Mouse (Mus musculus): ENCODE data around the gene Klhl22. TPM values are rescaled to one million over a fixed set of nuclear protein-coding genes. Genes with fewer than 3 reads are reported as not detected.

The Klhl22 gene
- polyA plus RNA-seq, 1 experiment: 107 TPM

- peak overlapping the region; percentile 0 for H3ac ChIP-seq (ENCODE audit: control insufficient read depth, insufficient read length)
- no peaks in the 10 kb centered on the region for H3K79me2 ChIP-seq (ENCODE audit: control insufficient read depth, insufficient read depth)
- H3K36me3 ChIP-seq (ENCODE audit: control insufficient read depth, insufficient read depth): no peaks in the 10 kb centered on the region
- no peaks in the 10 kb centered on the region for H3K27me3 ChIP-seq (ENCODE audit: control insufficient read depth, insufficient read depth, insufficient read length)
- no peak overlapping the region for H3K4me3 ChIP-seq
- TF ChIP-seq SRF (IDR thresholded peaks at IDR 0.05; ENCODE audit: control insufficient read depth, insufficient read length, low read depth) (no peak), CEBPB (IDR thresholded peaks at IDR 0.05; ENCODE audit: insufficient read depth, poor library complexity, severe bottlenecking) (0 out of 2 replicates have a peak, but pooled peaks have one; percentile 52), MYOG (IDR thresholded peaks at IDR 0.05; ENCODE audit: control insufficient read depth in 1 of 3, insufficient read depth in 1 of 3, insufficient read length in 2 of 3, low read depth in 2 of 3) (peak in 1 of 3 experiments; percentile 38), MYOD1 (IDR thresholded peaks at IDR 0.05; ENCODE audit: control insufficient read depth in 1 of 3, insufficient read length in 2 of 3, low read depth in 2 of 3) (peak in 1 of 3 experiments; percentile 38)
- peak overlapping the region; percentile 54 for H3K4me2 ChIP-seq (ENCODE audit: low read depth)
These were observed 56.3 kb downstream of the Klhl22 start for GRCm38 (mm10) chr16:17815411-17816402.

GRCm38 (mm10) chr16:17816528-17816927 is 57.1 kb downstream of the Klhl22 start:
- Histone ChIP-seq H3K4me3 (no peak overlapping the region), H3K36me3 (ENCODE audit: control insufficient read depth, insufficient read depth) (no peaks in the 10 kb centered on the region), H3K27me3 (ENCODE audit: control insufficient read depth, insufficient read depth, insufficient read length) (no peaks in the 10 kb centered on the region), H3K79me2 (ENCODE audit: control insufficient read depth, insufficient read depth) (no peaks in the 10 kb centered on the region), H3K4me2 (ENCODE audit: low read depth) (no peak overlapping the region), H3ac (ENCODE audit: control insufficient read depth, insufficient read length) (no peak overlapping the region)
- no peak for TF ChIP-seq MYOG (IDR thresholded peaks at IDR 0.05; ENCODE audit: control insufficient read depth in 1 of 3, insufficient read depth in 1 of 3, insufficient read length in 2 of 3, low read depth in 2 of 3)
- TF ChIP-seq USF1 (IDR thresholded peaks at IDR 0.05; ENCODE audit: low read depth): no peak
- TF ChIP-seq SRF (IDR thresholded peaks at IDR 0.05; ENCODE audit: control insufficient read depth, insufficient read length, low read depth): no peak

- no peak for TF ChIP-seq CEBPB (IDR thresholded peaks at IDR 0.05; ENCODE audit: insufficient read depth, poor library complexity, severe bottlenecking)
- TF ChIP-seq MYOG (IDR thresholded peaks at IDR 0.05; ENCODE audit: control insufficient read depth in 1 of 3, insufficient read depth in 1 of 3, insufficient read length in 2 of 3, low read depth in 2 of 3): no peak
- no peak for TF ChIP-seq TCF12 (IDR thresholded peaks at IDR 0.05; ENCODE audit: insufficient read depth, poor library complexity, severe bottlenecking)
- no peak for TF ChIP-seq SRF (IDR thresholded peaks at IDR 0.05; ENCODE audit: control insufficient read depth, insufficient read length, low read depth)
- TF ChIP-seq USF1 (IDR thresholded peaks at IDR 0.05; ENCODE audit: low read depth): no peak
- no peak for TF ChIP-seq POLR2A (IDR thresholded peaks at IDR 0.05; ENCODE audit: insufficient read length, low read depth)
- TF ChIP-seq POLR2AphosphoS2 (IDR thresholded peaks at IDR 0.05; ENCODE audit: insufficient read length, low read depth): no peak
- no peak for TF ChIP-seq REST (IDR thresholded peaks at IDR 0.05; ENCODE audit: insufficient read depth, insufficient read length)
- TF ChIP-seq MYOD1 (IDR thresholded peaks at IDR 0.05; ENCODE audit: control insufficient read depth in 1 of 3, insufficient read length in 2 of 3, low read depth in 2 of 3): no peak
- TF ChIP-seq MAX (IDR thresholded peaks at IDR 0.05; ENCODE audit: low read depth): no peak
- no peak for TF ChIP-seq TCF3 (IDR thresholded peaks at IDR 0.05; ENCODE audit: insufficient read length, low read depth)
- Histone ChIP-seq H3K4me3 (no peak overlapping the region), H3ac (ENCODE audit: control insufficient read depth, insufficient read length) (no peak overlapping the region), H3K4me2 (ENCODE audit: low read depth) (no peak overlapping the region), H3K27me3 (ENCODE audit: control insufficient read depth, insufficient read depth, insufficient read length) (peaks cover 31% of the 10 kb centered on the region), H3K36me3 (ENCODE audit: control insufficient read depth, insufficient read depth) (no peaks in the 10 kb centered on the region), H3K79me2 (ENCODE audit: control insufficient read depth, insufficient read depth) (no peaks in the 10 kb centered on the region)
These were observed 67.1 kb downstream of the Klhl22 start for GRCm38 (mm10) chr16:17826500-17826899.

- Histone ChIP-seq H3K4me3 (no peak overlapping the region), H3ac (ENCODE audit: control insufficient read depth, insufficient read length) (no peak overlapping the region), H3K27me3 (ENCODE audit: control insufficient read depth, insufficient read depth, insufficient read length) (peaks cover 44% of the 10 kb centered on the region), H3K79me2 (ENCODE audit: control insufficient read depth, insufficient read depth) (no peaks in the 10 kb centered on the region), H3K4me2 (ENCODE audit: low read depth) (no peak overlapping the region), H3K36me3 (ENCODE audit: control insufficient read depth, insufficient read depth) (no peaks in the 10 kb centered on the region)
- no peak for TF ChIP-seq E2F4 (IDR thresholded peaks at IDR 0.05; ENCODE audit: insufficient read depth)
- no peak for TF ChIP-seq MYOD1 (IDR thresholded peaks at IDR 0.05; ENCODE audit: control insufficient read depth in 1 of 3, insufficient read length in 2 of 3, low read depth in 2 of 3)
- no peak for TF ChIP-seq POLR2AphosphoS2 (IDR thresholded peaks at IDR 0.05; ENCODE audit: insufficient read length, low read depth)
- TF ChIP-seq REST (IDR thresholded peaks at IDR 0.05; ENCODE audit: insufficient read depth, insufficient read length): no peak
- no peak for TF ChIP-seq MYOG (IDR thresholded peaks at IDR 0.05; ENCODE audit: control insufficient read depth in 1 of 3, insufficient read depth in 1 of 3, insufficient read length in 2 of 3, low read depth in 2 of 3)
- TF ChIP-seq TCF3 (IDR thresholded peaks at IDR 0.05; ENCODE audit: insufficient read length, low read depth): no peak
- no peak for TF ChIP-seq POLR2A (IDR thresholded peaks at IDR 0.05; ENCODE audit: insufficient read length, low read depth)
- TF ChIP-seq USF1 (IDR thresholded peaks at IDR 0.05; ENCODE audit: low read depth): no peak
- no peak for TF ChIP-seq CEBPB (IDR thresholded peaks at IDR 0.05; ENCODE audit: insufficient read depth, poor library complexity, severe bottlenecking)
- no peak for TF ChIP-seq SRF (IDR thresholded peaks at IDR 0.05; ENCODE audit: control insufficient read depth, insufficient read length, low read depth)
- TF ChIP-seq MAX (IDR thresholded peaks at IDR 0.05; ENCODE audit: low read depth): no peak
- TF ChIP-seq TCF12 (IDR thresholded peaks at IDR 0.05; ENCODE audit: insufficient read depth, poor library complexity, severe bottlenecking): no peak
These were observed 68.8 kb downstream of the Klhl22 start for GRCm38 (mm10) chr16:17828229-17828628.

GRCm38 (mm10) chr16:17828867-17829266 is 69.4 kb downstream of the Klhl22 start:
- TF ChIP-seq TCF3 (IDR thresholded peaks at IDR 0.05; ENCODE audit: insufficient read length, low read depth): no peak
- no peak for TF ChIP-seq MYOG (IDR thresholded peaks at IDR 0.05; ENCODE audit: control insufficient read depth in 1 of 3, insufficient read depth in 1 of 3, insufficient read length in 2 of 3, low read depth in 2 of 3)
- TF ChIP-seq USF1 (IDR thresholded peaks at IDR 0.05; ENCODE audit: low read depth): no peak
- no peak for TF ChIP-seq POLR2A (IDR thresholded peaks at IDR 0.05; ENCODE audit: insufficient read length, low read depth)
- TF ChIP-seq SRF (IDR thresholded peaks at IDR 0.05; ENCODE audit: control insufficient read depth, insufficient read length, low read depth): no peak
- no peak for TF ChIP-seq CEBPB (IDR thresholded peaks at IDR 0.05; ENCODE audit: insufficient read depth, poor library complexity, severe bottlenecking)
- no peak for TF ChIP-seq POLR2AphosphoS2 (IDR thresholded peaks at IDR 0.05; ENCODE audit: insufficient read length, low read depth)
- no peak for TF ChIP-seq MYOD1 (IDR thresholded peaks at IDR 0.05; ENCODE audit: control insufficient read depth in 1 of 3, insufficient read length in 2 of 3, low read depth in 2 of 3)
- no peak for TF ChIP-seq MAX (IDR thresholded peaks at IDR 0.05; ENCODE audit: low read depth)
- no peak for TF ChIP-seq REST (IDR thresholded peaks at IDR 0.05; ENCODE audit: insufficient read depth, insufficient read length)
- no peak for TF ChIP-seq E2F4 (IDR thresholded peaks at IDR 0.05; ENCODE audit: insufficient read depth)
- TF ChIP-seq TCF12 (IDR thresholded peaks at IDR 0.05; ENCODE audit: insufficient read depth, poor library complexity, severe bottlenecking): no peak
- no peak overlapping the region for H3K4me3 ChIP-seq
- H3K36me3 ChIP-seq (ENCODE audit: control insufficient read depth, insufficient read depth): no peaks in the 10 kb centered on the region
- no peaks in the 10 kb centered on the region for H3K79me2 ChIP-seq (ENCODE audit: control insufficient read depth, insufficient read depth)
- H3ac ChIP-seq (ENCODE audit: control insufficient read depth, insufficient read length): no peak overlapping the region
- H3K27me3 ChIP-seq (ENCODE audit: control insufficient read depth, insufficient read depth, insufficient read length): peaks cover 51% of the 10 kb centered on the region
- no peak overlapping the region for H3K4me2 ChIP-seq (ENCODE audit: low read depth)
